9 mouse cellular contexts compared by ENCODE assay signal in genomic region chr3:73046248-73046647, GRCm38 (mm10). TPM values are rescaled to one million over a fixed set of nuclear protein-coding genes. Genes with fewer than 3 reads are reported as not detected.
A peak's percentile ranks its signal among the peaks of the same experiment; 100 is the strongest.
DNase-seq lines count a peak whose midpoint lies in the region; ATAC-seq lines count a peak whose summit lies in the region.
"Had no signal": no experiment of that assay in that cellular context is flagged by ENCODE, and none has a peak within 500 bp of the region (broad histone marks: within the 10 kb centered on the region; RNA-seq: fewer than 3 reads in every experiment).

No protein-coding gene starts in this region.

- peaks cover 14% of the 10 kb centered on the region; the same call in 1 of the 2 replicates for H3K36me3 ChIP-seq in hindbrain, embryonic 12.5 days
- H3K36me3 ChIP-seq in limb, embryonic 13.5 days = no peaks in the 10 kb centered on the region
- peaks cover 7% of the 10 kb centered on the region; the same call in 1 of the 2 replicates for H3K36me3 ChIP-seq in neural tube, embryonic 14.5 days (ENCODE audit: control insufficient read depth, insufficient read depth, low read length)
- H3K36me3 ChIP-seq: stomach, embryonic 15.5 days had no signal

- peak; percentile 67 for ATAC-seq in hindbrain, embryonic 12.5 days (ENCODE audit: low FRiP score)
- ATAC-seq in limb, embryonic 13.5 days (ENCODE audit: low FRiP score, low read depth) = peak; percentile 40
- ATAC-seq in neural tube, embryonic 14.5 days (ENCODE audit: low read depth) = peak; percentile 75

- no peaks in the 10 kb centered on the region for H3K27me3 ChIP-seq in hindbrain, embryonic 12.5 days
- H3K27me3 ChIP-seq in limb, embryonic 13.5 days = peaks cover 27% of the 10 kb centered on the region
- H3K27me3 ChIP-seq in neural tube, embryonic 14.5 days (ENCODE audit: control insufficient read depth, insufficient read depth, low read length) = no peaks in the 10 kb centered on the region
- H3K27me3 ChIP-seq: stomach, embryonic 15.5 days had no signal

- no peak overlapping the region for H3K4me3 ChIP-seq in hindbrain, embryonic 12.5 days
- no peak overlapping the region for H3K4me3 ChIP-seq in limb, embryonic 13.5 days
- H3K4me3 ChIP-seq in neural tube, embryonic 14.5 days (ENCODE audit: low read depth, low read length) = no peak overlapping the region
- H3K4me3 ChIP-seq: stomach, embryonic 15.5 days had no signal

- WGBS in hindbrain, embryonic 12.5 days = 2% methylated on average over 3 of the region's 3 CpGs
- WGBS in limb, embryonic 13.5 days = 0% methylated on average over 3 of the region's 3 CpGs
- WGBS in neural tube, embryonic 14.5 days = 2% methylated on average over 3 of the region's 3 CpGs

- no peak overlapping the region for H3K9ac ChIP-seq in hindbrain, embryonic 12.5 days
- no peak overlapping the region for H3K9ac ChIP-seq in limb, embryonic 13.5 days
- H3K9ac ChIP-seq in neural tube, embryonic 14.5 days (replicated peaks; ENCODE audit: low read depth, low read length) = no peak overlapping the region
- H3K9ac ChIP-seq: stomach, embryonic 15.5 days had no signal

- peak; percentile 38 to 47 for DNase-seq in adrenal gland, adult 18-20 months (ENCODE audit: low spot score in 2 of 2)
- no peak for DNase-seq in adrenal gland, postnatal 4 days (ENCODE audit: low spot score in 2 of 2)
- DNase-seq in thymus, postnatal 4 days = peak; percentile 32
- no peak for DNase-seq in thymus, postnatal 36 days
- peak; percentile 83 for DNase-seq in embryo, embryonic 10.5 days (ENCODE audit: low spot score)

- H3K27ac ChIP-seq in hindbrain, embryonic 12.5 days = no peak overlapping the region
- H3K27ac ChIP-seq in limb, embryonic 13.5 days = no peak overlapping the region
- no peak overlapping the region for H3K27ac ChIP-seq in neural tube, embryonic 14.5 days (ENCODE audit: low read depth, low read length)
- H3K27ac ChIP-seq: stomach, embryonic 15.5 days had no signal

- H3K4me1 ChIP-seq in hindbrain, embryonic 12.5 days = no peaks in the 10 kb centered on the region
- no peaks in the 10 kb centered on the region for H3K4me1 ChIP-seq in limb, embryonic 13.5 days
- H3K4me1 ChIP-seq in neural tube, embryonic 14.5 days (ENCODE audit: control insufficient read depth, insufficient read depth, low read length) = no peaks in the 10 kb centered on the region
- H3K4me1 ChIP-seq: stomach, embryonic 15.5 days had no signal

- H3K4me2 ChIP-seq in hindbrain, embryonic 12.5 days (replicated peaks) = 0 out of 2 replicates have a peak overlapping the region, but pooled peaks have one; percentile 13
- no peak overlapping the region for H3K4me2 ChIP-seq in limb, embryonic 13.5 days (replicated peaks)
- no peak overlapping the region for H3K4me2 ChIP-seq in neural tube, embryonic 14.5 days (ENCODE audit: low read depth, low read length)
- H3K4me2 ChIP-seq: stomach, embryonic 15.5 days had no signal

- no peaks in the 10 kb centered on the region for H3K9me3 ChIP-seq in hindbrain, embryonic 12.5 days (replicated peaks)
- H3K9me3 ChIP-seq in limb, embryonic 13.5 days = no peaks in the 10 kb centered on the region
- H3K9me3 ChIP-seq in neural tube, embryonic 14.5 days (ENCODE audit: control insufficient read depth, low read length) = no peaks in the 10 kb centered on the region
- H3K9me3 ChIP-seq: stomach, embryonic 15.5 days had no signal

RNA-seq across cellular contexts. Expression of gene Slitrk3, which starts 11.4 kb away (rescaled TPM):
- total RNA-seq in adrenal gland, adult 18-20 months (2021) = not detected
- under 1 TPM; 0.20 to 0.42 TPM for total RNA-seq in adrenal gland, postnatal 4 days (2021)
- 8.5 and 9.0 TPM in 2 replicates for polyA plus RNA-seq in hindbrain, embryonic 12.5 days (2016; fragmentation: Nextera tagmentation; extraction: Ambion mirVana)
- 0.78 and 0.99 TPM in 2 replicates for polyA plus RNA-seq in limb, embryonic 13.5 days (2015; fragmentation: Nextera tagmentation; extraction: Ambion mirVana)
- polyA plus RNA-seq in neural tube, embryonic 14.5 days (2014; fragmentation: Nextera tagmentation; extraction: Ambion mirVana) = 14.8 and 17.0 TPM in 2 replicates

Comparison
In these comparisons a context has a peak if more than half of its experiments do, and no peak if none do; other contexts are left out.
1. DNase-seq: peak in adrenal gland, adult 18-20 months (2 of 2), thymus, postnatal 4 days (single experiment) and embryo, embryonic 10.5 days (single experiment); none in adrenal gland, postnatal 4 days (0 of 2) and thymus, postnatal 36 days (0 of 2).
2. Peak in every context shown above with its lines, with median percentiles within 50 percentile points of each other: ATAC-seq.